Mouse (Mus musculus): Measurements from ENCODE around the gene Tmem81. TPM values are rescaled to one million over a fixed set of nuclear protein-coding genes. Genes with fewer than 3 reads are reported as not detected.

The Tmem81 gene
- polyA plus RNA-seq, 2 experiments: 1.8 to 3.5 TPM

DNA sequence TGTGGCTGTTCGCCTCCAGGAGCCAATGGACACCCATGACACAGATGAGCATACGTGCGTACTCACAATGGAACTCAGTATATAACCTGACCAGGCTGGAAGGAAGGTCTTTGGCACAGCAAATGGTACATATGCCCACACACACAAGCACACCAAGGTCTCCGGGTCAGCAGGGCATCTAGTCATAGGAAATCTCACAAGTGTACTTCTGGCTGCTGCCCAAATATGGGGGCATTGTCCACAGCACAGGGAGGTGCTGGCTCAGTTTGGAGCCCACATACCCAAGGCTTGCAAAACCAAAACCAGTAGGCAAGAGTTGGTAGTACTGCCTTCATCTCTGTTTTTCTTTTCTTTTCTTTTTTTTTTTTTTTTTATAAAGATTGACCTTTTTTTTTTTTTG lies 29.5 kb downstream of the Tmem81 start:
- no peak overlapping the region for H3K9ac ChIP-seq (ENCODE audit: low read depth, low read length, severe bottlenecking)
- 91% methylated on average over 4 of the region's 4 CpGs for WGBS
- no peaks in the 10 kb centered on the region for H3K36me3 ChIP-seq (ENCODE audit: control insufficient read depth, insufficient read depth, low read length)
- H3K4me3 ChIP-seq (replicated peaks; ENCODE audit: low read length): no peak overlapping the region
- peaks cover 8% of the 10 kb centered on the region for H3K4me1 ChIP-seq (ENCODE audit: control insufficient read depth, insufficient read depth, low read length)
- no peaks in the 10 kb centered on the region for H3K9me3 ChIP-seq (ENCODE audit: control insufficient read depth, low read length)
- H3K27me3 ChIP-seq (ENCODE audit: control insufficient read depth, insufficient read depth, low read length): peaks cover 9% of the 10 kb centered on the region; the same call in 1 of the 2 replicates
- no peak overlapping the region for H3K27ac ChIP-seq (replicated peaks; ENCODE audit: low read depth, low read length)
- no peak overlapping the region for H3K4me2 ChIP-seq (replicated peaks; ENCODE audit: low read depth, low read length, severe bottlenecking)
- no peak for ATAC-seq (ENCODE audit: low FRiP score, low read depth)
- no peak for DNase-seq (ENCODE audit: low spot score)
- no peak for TF ChIP-seq POLR2A (IDR thresholded peaks at IDR 0.05; ENCODE audit: borderline replicate concordance, extremely low read depth, insufficient read depth, insufficient read length)

DNA sequence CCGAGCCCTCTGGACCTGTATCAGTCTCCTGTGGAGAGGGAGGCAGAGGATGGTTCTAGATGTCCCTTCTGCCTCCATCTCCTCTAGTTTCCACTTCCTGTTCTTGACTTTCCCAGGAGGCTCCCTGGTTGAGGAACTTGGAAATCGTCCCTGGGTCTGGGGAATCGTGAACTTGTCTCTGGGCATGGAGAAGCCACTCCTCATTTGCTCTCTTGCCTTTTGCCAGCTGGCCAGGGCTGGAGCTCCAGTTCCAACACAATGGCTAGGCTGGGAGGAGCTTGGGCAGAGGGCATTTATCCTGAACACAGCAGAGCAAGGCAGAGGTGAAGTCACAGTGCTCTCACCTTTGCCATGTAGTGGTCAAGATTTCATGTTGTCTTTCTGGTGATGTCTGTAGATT lies 30.4 kb downstream of the Tmem81 start:
- TF ChIP-seq POLR2A (IDR thresholded peaks at IDR 0.05; ENCODE audit: borderline replicate concordance, extremely low read depth, insufficient read depth, insufficient read length): no peak
- no peak overlapping the region for H3K4me3 ChIP-seq (replicated peaks; ENCODE audit: low read length)
- 67% methylated on average over 3 of the region's 3 CpGs for WGBS
- no peak overlapping the region for H3K9ac ChIP-seq (ENCODE audit: low read depth, low read length, severe bottlenecking)
- peaks cover 18% of the 10 kb centered on the region for H3K27me3 ChIP-seq (ENCODE audit: control insufficient read depth, insufficient read depth, low read length)
- H3K9me3 ChIP-seq (ENCODE audit: control insufficient read depth, low read length): no peaks in the 10 kb centered on the region
- no peak for ATAC-seq (ENCODE audit: low FRiP score, low read depth)
- DNase-seq (ENCODE audit: low spot score): no peak
- H3K4me1 ChIP-seq (ENCODE audit: control insufficient read depth, insufficient read depth, low read length): peaks cover 6% of the 10 kb centered on the region; the same call in 1 of the 2 replicates
- no peak overlapping the region for H3K27ac ChIP-seq (replicated peaks; ENCODE audit: low read depth, low read length)
- no peaks in the 10 kb centered on the region for H3K36me3 ChIP-seq (ENCODE audit: control insufficient read depth, insufficient read depth, low read length)
- no peak overlapping the region for H3K4me2 ChIP-seq (replicated peaks; ENCODE audit: low read depth, low read length, severe bottlenecking)

DNA sequence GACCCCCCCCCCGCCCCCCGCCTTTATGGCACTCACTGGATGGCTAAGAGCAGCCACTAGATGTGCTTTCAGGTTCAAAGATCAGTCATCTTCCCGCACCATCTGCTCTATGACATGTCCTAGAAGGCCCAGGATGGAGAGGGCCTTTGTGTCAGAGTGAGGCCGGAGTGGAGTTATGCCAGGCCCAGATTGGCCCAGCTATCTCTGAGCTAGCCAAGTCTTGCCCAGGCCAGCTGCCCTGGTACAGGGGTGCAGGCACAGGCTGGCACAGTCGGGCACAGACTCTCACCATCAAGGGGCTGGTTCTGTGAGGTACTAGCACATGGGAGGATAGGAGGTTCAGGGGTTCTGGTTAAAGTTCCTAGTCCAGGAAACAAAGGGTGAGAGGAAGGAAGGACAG lies 31.7 kb downstream of the Tmem81 start:
- H3K27me3 ChIP-seq (ENCODE audit: control insufficient read depth, insufficient read depth, low read length): peaks cover 31% of the 10 kb centered on the region
- no peak overlapping the region for H3K27ac ChIP-seq (replicated peaks; ENCODE audit: low read depth, low read length)
- H3K4me1 ChIP-seq (ENCODE audit: control insufficient read depth, insufficient read depth, low read length): peaks cover 10% of the 10 kb centered on the region
- ATAC-seq (ENCODE audit: low FRiP score, low read depth): no peak
- no peak for DNase-seq (ENCODE audit: low spot score)
- WGBS: 71% methylated on average over 5 of the region's 5 CpGs
- no peaks in the 10 kb centered on the region for H3K36me3 ChIP-seq (ENCODE audit: control insufficient read depth, insufficient read depth, low read length)
- H3K9me3 ChIP-seq (ENCODE audit: control insufficient read depth, low read length): no peaks in the 10 kb centered on the region
- no peak overlapping the region for H3K4me2 ChIP-seq (replicated peaks; ENCODE audit: low read depth, low read length, severe bottlenecking)
- H3K4me3 ChIP-seq (replicated peaks; ENCODE audit: low read length): no peak overlapping the region
- no peak for TF ChIP-seq POLR2A (IDR thresholded peaks at IDR 0.05; ENCODE audit: borderline replicate concordance, extremely low read depth, insufficient read depth, insufficient read length)
- no peak overlapping the region for H3K9ac ChIP-seq (ENCODE audit: low read depth, low read length, severe bottlenecking)

DNA sequence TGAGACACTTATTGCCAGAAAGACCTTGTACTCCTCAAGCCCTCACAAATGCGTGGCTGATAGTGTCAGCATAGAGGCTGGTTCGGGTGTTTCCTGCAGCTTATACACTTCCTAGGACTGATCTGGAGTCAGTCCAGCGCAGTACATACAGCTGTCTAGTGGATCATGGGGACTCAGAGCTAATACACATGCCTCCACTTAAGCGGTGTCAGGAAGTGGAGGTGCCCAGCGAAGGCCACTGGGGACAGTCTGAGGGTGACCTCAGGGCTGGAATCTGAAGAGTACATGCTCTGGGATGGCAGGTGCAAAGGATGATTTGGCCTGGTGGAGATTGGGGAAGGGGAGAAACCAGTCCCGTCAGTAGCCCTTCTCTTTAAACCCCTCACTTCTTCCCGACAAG lies 34.7 kb downstream of the Tmem81 start:
- Histone ChIP-seq H3K27me3 (ENCODE audit: control insufficient read depth, insufficient read depth, low read length) (peaks cover 48% of the 10 kb centered on the region), H3K4me1 (ENCODE audit: control insufficient read depth, insufficient read depth, low read length) (peaks cover 8% of the 10 kb centered on the region; the same call in 1 of the 2 replicates), H3K4me2 (replicated peaks; ENCODE audit: low read depth, low read length, severe bottlenecking) (no peak overlapping the region), H3K27ac (replicated peaks; ENCODE audit: low read depth, low read length) (no peak overlapping the region), H3K9ac (ENCODE audit: low read depth, low read length, severe bottlenecking) (no peak overlapping the region), H3K36me3 (ENCODE audit: control insufficient read depth, insufficient read depth, low read length) (no peaks in the 10 kb centered on the region), H3K4me3 (replicated peaks; ENCODE audit: low read length) (no peak overlapping the region), H3K9me3 (ENCODE audit: control insufficient read depth, low read length) (no peaks in the 10 kb centered on the region)
- WGBS: 49% methylated on average over 7 of the region's 7 CpGs
- ATAC-seq (ENCODE audit: low FRiP score, low read depth) (no peak), DNase-seq (ENCODE audit: low spot score) (no peak)
- no peak for TF ChIP-seq POLR2A (IDR thresholded peaks at IDR 0.05; ENCODE audit: borderline replicate concordance, extremely low read depth, insufficient read depth, insufficient read length)

DNA sequence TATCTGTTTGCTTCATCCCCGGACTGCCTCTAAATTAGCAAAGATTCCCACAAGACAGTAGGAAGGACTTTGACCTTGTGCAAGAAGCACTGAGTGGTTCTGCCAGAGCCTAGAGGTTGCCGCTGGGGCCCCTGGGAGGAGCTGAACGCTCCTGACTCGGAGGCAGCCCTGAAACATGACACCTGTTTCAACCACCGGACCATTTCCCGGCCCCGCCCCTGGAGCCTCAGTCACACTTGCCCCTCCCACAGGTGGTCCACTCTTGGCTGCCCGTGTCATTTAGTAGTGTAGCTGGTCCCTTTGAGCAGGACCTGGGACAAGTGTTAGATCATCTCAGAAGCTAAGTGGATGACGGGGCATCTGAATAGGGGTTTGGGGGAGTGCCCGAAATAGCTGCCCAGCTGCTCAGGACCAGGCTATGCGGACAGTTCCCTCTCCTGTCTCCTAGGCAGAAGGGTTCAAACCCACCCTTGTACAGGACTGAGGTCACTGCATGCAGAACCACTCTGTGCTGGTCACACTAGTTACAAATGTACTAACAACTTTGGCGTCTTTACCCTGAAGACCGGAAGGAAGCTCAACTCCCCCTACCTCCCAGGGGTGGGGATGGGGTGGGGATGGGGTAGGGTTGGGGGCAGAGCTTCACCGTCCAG lies 35.3 kb downstream of the Tmem81 start:
- H3K27me3 ChIP-seq (ENCODE audit: control insufficient read depth, insufficient read depth, low read length): peaks cover 48% of the 10 kb centered on the region
- DNase-seq (ENCODE audit: low spot score): no peak
- H3K4me1 ChIP-seq (ENCODE audit: control insufficient read depth, insufficient read depth, low read length): peaks cover 8% of the 10 kb centered on the region; the same call in 1 of the 2 replicates
- H3K36me3 ChIP-seq (ENCODE audit: control insufficient read depth, insufficient read depth, low read length): no peaks in the 10 kb centered on the region
- WGBS: 4% methylated on average over 14 of the region's 14 CpGs
- no peaks in the 10 kb centered on the region for H3K9me3 ChIP-seq (ENCODE audit: control insufficient read depth, low read length)
- H3K9ac ChIP-seq (ENCODE audit: low read depth, low read length, severe bottlenecking): no peak overlapping the region
- TF ChIP-seq POLR2A (IDR thresholded peaks at IDR 0.05; ENCODE audit: borderline replicate concordance, extremely low read depth, insufficient read depth, insufficient read length): no peak
- no peak for ATAC-seq (ENCODE audit: low FRiP score, low read depth)
- no peak overlapping the region for H3K4me3 ChIP-seq (replicated peaks; ENCODE audit: low read length)
- H3K4me2 ChIP-seq (replicated peaks; ENCODE audit: low read depth, low read length, severe bottlenecking): no peak overlapping the region
- H3K27ac ChIP-seq (replicated peaks; ENCODE audit: low read depth, low read length): no peak overlapping the region
